Mouse (Mus musculus): Measurements from ENCODE around the gene Acss3. TPM values are rescaled to one million over a fixed set of nuclear protein-coding genes. Genes with fewer than 3 reads are reported as not detected.

Acss3 gene
- polyA plus RNA-seq, 1 experiment from 2014 or later: 0.84 TPM

- Histone ChIP-seq H3K36me3 (0 out of 2 replicates have a peak, but pooled peaks cover 4% of the 10 kb centered on the region), H3K4me2 (no peak overlapping the region), H3K27me3 (no peaks in the 10 kb centered on the region), H3K27ac (replicated peaks) (no peak overlapping the region), H3K9ac (no peak overlapping the region), H3K4me1 (replicated peaks) (no peaks in the 10 kb centered on the region), H3K4me3 (no peak overlapping the region), H3K9me3 (no peaks in the 10 kb centered on the region)
- ATAC-seq (ENCODE audit: low read depth): no peak
Measured at GRCm38 (mm10) chr10:106914275-106914674, 209.2 kb downstream of the Acss3 start.

- ATAC-seq (ENCODE audit: low read depth): no peak
- 38% methylated on average over 2 of the region's 2 CpGs for WGBS
- 0 out of 2 replicates have a peak, but pooled peaks cover 4% of the 10 kb centered on the region for H3K36me3 ChIP-seq
- no peak overlapping the region for H3K4me3 ChIP-seq
- no peaks in the 10 kb centered on the region for H3K9me3 ChIP-seq
- no peak overlapping the region for H3K9ac ChIP-seq
- H3K4me2 ChIP-seq: no peak overlapping the region
- H3K4me1 ChIP-seq (replicated peaks): no peaks in the 10 kb centered on the region
- no peaks in the 10 kb centered on the region for H3K27me3 ChIP-seq
- H3K27ac ChIP-seq (replicated peaks): no peak overlapping the region
Measured at GRCm38 (mm10) chr10:106913032-106913431, 210.4 kb downstream of the Acss3 start.

DNA sequence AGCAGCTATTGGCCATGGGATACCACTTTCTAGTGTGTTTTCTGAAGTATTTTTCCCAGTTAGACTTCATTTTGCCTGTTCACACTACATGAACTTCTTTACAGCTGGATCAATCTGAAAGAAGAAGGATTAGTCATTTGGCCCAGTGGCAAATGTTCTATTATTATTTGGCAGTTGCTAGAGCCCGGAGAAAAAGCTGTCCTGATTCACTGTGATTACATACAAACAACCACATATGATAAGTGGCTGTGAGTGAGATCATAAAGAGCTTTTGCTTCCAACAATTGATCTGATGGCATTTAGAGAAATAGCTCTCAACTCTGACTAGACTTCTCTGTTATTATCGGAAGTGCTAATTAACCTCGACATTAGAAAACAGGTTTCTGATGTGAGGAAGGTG lies 213.4 kb downstream of the Acss3 start:
- Histone ChIP-seq H3K9ac (no peak overlapping the region), H3K27me3 (no peaks in the 10 kb centered on the region), H3K4me1 (replicated peaks) (no peaks in the 10 kb centered on the region), H3K9me3 (no peaks in the 10 kb centered on the region), H3K36me3 (no peaks in the 10 kb centered on the region), H3K4me3 (no peak overlapping the region), H3K4me2 (no peak overlapping the region), H3K27ac (replicated peaks) (no peak overlapping the region)
- no peak for ATAC-seq (ENCODE audit: low read depth)
- WGBS: 79% methylated on average over 3 of the region's 3 CpGs

GRCm38 (mm10) chr10:106896351-106896750 lies 227.1 kb downstream of the Acss3 start:
- Histone ChIP-seq H3K9me3 (no peaks in the 10 kb centered on the region), H3K27me3 (no peaks in the 10 kb centered on the region), H3K36me3 (no peaks in the 10 kb centered on the region), H3K4me2 (no peak overlapping the region), H3K27ac (replicated peaks) (no peak overlapping the region), H3K9ac (no peak overlapping the region), H3K4me1 (replicated peaks) (no peaks in the 10 kb centered on the region), H3K4me3 (no peak overlapping the region)
- no peak; the same call in 1 of the 2 replicates for ATAC-seq (ENCODE audit: low read depth)
- WGBS: 47% methylated on average over 13 of the region's 13 CpGs

Other genes with a start within 250 kb of the Acss3 start
- 50.8 and 53.3 TPM in 2 replicates for gene Lin7a, start 148.0 kb upstream of the Acss3 start, polyA plus RNA-seq (2015; fragmentation: Nextera tagmentation; extraction: Ambion mirVana)

Data from neural tube, embryonic 13.5 days (tissue).